Mouse (Mus musculus) midbrain, embryonic 11.5 days (tissue): ENCODE results near the gene Syde2. TPM values are rescaled to one million over a fixed set of nuclear protein-coding genes. Genes with fewer than 3 reads are reported as not detected.
"Not testable (repeated sequence)": the region's sequence is repeated elsewhere in the genome, so short reads cannot be mapped to it uniquely, and the experiment has no call there.

Experiments used
- ATAC-seq: fragments of 200-750 bp; cut with Nextera tagmentation; 2 replicates; pipeline ENCODE4 v1.8.0; 2017; ENCODE audit warnings: moderate TSS enrichment, moderate library complexity; ENCODE audit not compliant: low FRiP score
- DNase-seq: peaks from one replicate; pipeline ENCODE4 v3.0.0; 2015; ENCODE audit warnings: low spot score; ENCODE audit errors: missing footprints
- H3K27ac ChIP-seq: fragments of 300-500 bp; sonication (generic); 2 replicates; pipeline ENCODE4 v1.5.1; 2014; ENCODE audit warnings: low read depth, low read length
- H3K27me3 ChIP-seq: fragments of 300-500 bp; sonication (generic); 2 replicates; pipeline ENCODE4 v1.6.1; 2014; ENCODE audit warnings: mild to moderate bottlenecking, low read length, moderate library complexity, mixed read lengths; ENCODE audit not compliant: control insufficient read depth, insufficient read depth
- H3K36me3 ChIP-seq: fragments of 300-500 bp; sonication (generic); 2 replicates; pipeline ENCODE4 v1.6.1; 2014; ENCODE audit warnings: mild to moderate bottlenecking, low read length, moderate library complexity, mixed read lengths; ENCODE audit not compliant: control insufficient read depth, insufficient read depth
- H3K4me1 ChIP-seq: fragments of 300-500 bp; sonication (generic); 2 replicates; pipeline ENCODE4 v1.6.1; 2014; ENCODE audit warnings: low read length; ENCODE audit not compliant: control insufficient read depth, insufficient read depth
- H3K4me2 ChIP-seq: fragments of 300-500 bp; sonication (generic); 2 replicates; pipeline ENCODE4 v1.6.1; 2014; ENCODE audit warnings: mild to moderate bottlenecking, moderate library complexity
- H3K4me3 ChIP-seq: fragments of 300-500 bp; sonication (generic); 2 replicates; pipeline ENCODE4 v1.5.1; 2014; ENCODE audit warnings: low read depth, low read length
- H3K9ac ChIP-seq: fragments of 300-500 bp; sonication (generic); 2 replicates; pipeline ENCODE4 v1.6.1; 2014; ENCODE audit warnings: low read length
- H3K9me3 ChIP-seq: fragments of 300-500 bp; sonication (generic); 2 replicates; pipeline ENCODE4 v1.6.1; 2016; ENCODE audit warnings: low read length; ENCODE audit not compliant: control insufficient read depth
- WGBS: fragments of 180-500 bp; shearing (Covaris S2); extraction: QIAGEN DNeasy Blood & Tissue Kit; methylation state at CpG from one replicate; pipeline ENCODE4 v1.1.7; 2014; 5-methylcytosine and 5-hydroxymethylcytosine counted together
- polyA plus RNA-seq: library from polyadenylated mRNA; unstranded; fragments of >200 nt; fragmentation: Nextera tagmentation; extraction: Ambion mirVana; gene quantifications from 2 replicates; pipeline ENCODE4 v1.2.1, GENCODE M21; 2014

Gene Syde2
- polyA plus RNA-seq, 1 experiment from 2014 or later: 0.93 TPM

DNA sequence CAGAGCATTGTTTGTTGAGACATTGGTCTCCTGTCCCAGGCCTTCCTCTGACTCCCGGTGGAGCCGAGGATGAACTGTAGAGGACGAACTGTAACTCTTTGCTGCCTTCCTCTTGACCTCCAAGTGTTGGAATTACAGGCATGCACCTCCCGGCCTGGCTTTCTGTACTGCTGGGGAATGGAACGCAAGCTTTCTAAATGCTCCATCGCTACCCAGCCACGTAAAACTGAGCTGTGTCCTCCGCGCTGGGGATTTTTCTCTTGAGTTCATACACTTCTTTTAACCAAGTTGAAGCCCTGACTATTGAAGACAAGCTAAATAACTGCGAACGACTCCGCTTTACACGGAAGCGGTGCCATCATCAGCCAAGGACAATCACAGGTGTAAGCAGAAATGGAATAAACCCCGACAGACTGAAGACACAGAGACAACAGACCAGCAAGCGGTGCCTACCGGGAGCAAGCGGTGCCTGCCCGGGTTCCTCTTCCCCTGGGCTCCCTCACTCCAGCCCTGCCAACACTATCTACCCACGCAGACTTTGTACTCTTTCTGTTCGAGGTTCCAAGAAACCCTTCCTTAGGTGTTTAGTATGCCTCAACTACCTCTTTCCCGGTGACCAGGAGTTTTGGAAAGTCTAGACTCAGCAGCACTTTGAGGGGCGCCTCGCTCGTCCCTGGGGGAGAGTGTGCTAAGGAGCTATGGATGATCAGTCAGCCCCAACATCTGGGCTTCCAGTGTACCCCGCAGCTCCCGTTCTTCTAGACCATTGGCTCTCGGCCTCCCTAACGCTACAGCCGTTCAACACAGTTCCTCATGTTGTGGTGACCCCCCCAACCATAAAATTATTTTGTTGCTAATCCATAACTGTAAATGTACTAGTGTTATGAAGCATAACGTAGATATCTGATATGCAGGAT lies 24.3 kb upstream of the Syde2 start:
- Histone ChIP-seq H3K9me3 (no peaks in the 10 kb centered on the region), H3K9ac (no peak overlapping the region), H3K36me3 (no peaks in the 10 kb centered on the region), H3K4me1 (peaks cover 14% of the 10 kb centered on the region), H3K27ac (no peak overlapping the region), H3K27me3 (peaks cover 19% of the 10 kb centered on the region), H3K4me3 (peak overlapping the region; percentile 13; the same call in 1 of the 2 replicates), H3K4me2 (peak overlapping the region; percentile 41)
- WGBS: 15% methylated on average over 31 of the region's 31 CpGs
- peak; percentile 66 for ATAC-seq
- DNase-seq: peak; percentile 94

DNA sequence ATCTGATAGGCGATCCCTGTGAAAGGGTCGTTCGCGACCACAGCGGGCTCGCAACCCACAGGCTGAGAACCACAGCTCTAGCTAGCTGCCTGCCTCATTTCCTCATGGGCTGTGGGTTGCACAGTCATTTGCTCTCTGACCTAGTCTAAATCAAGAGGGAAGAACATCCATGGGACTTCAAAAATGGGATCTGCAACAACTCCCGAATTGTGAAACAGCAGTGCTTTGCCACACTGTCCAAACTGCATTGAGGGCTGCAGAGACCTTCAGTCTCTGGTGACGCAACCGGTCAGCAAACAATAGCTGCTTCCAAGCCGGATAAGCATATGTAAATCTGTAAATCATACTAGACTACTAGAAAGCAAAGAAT lies 23.7 kb upstream of the Syde2 start:
- DNase-seq: peak; percentile 93

DNA sequence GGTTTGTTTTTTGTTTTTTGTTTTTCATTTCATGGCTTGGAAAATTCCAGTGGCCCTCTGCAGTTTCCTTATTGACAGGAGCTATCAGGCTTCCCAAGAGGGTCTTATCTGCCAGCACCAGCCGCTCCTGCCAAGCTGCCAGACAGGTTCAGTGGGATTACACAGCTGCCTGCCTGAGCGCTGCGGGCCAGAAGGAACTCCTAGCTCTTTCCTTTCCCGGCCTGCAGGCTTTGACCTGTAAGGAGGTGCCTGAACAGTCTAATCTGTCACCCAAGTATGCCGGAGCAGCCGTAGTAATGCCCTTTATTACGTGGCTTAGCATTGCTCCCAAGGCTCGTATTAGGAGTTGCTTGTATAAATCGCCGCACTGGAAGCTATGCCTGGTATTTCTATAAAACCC lies 23.2 kb upstream of the Syde2 start:
- no peaks in the 10 kb centered on the region for H3K9me3 ChIP-seq
- H3K4me2 ChIP-seq: peak overlapping the region; percentile 41
- no peak overlapping the region for H3K4me3 ChIP-seq
- ATAC-seq: peak; percentile 79
- WGBS: 9% methylated on average over 10 of the region's 10 CpGs
- H3K9ac ChIP-seq: no peak overlapping the region; the same call in 1 of the 2 replicates
- H3K27me3 ChIP-seq: peaks cover 19% of the 10 kb centered on the region
- peak; percentile 93 for DNase-seq
- H3K4me1 ChIP-seq: peaks cover 14% of the 10 kb centered on the region
- no peak overlapping the region for H3K27ac ChIP-seq
- no peaks in the 10 kb centered on the region for H3K36me3 ChIP-seq

More for the DNA sequence above, 23.7 kb upstream of the Syde2 start:
- ATAC-seq: peak; percentile 84
- peaks cover 19% of the 10 kb centered on the region for H3K27me3 ChIP-seq
- no peaks in the 10 kb centered on the region for H3K36me3 ChIP-seq
- H3K4me1 ChIP-seq: peaks cover 14% of the 10 kb centered on the region
- H3K4me3 ChIP-seq: peak overlapping the region; percentile 13; the same call in 1 of the 2 replicates
- H3K4me2 ChIP-seq: peak overlapping the region; percentile 41
- 12% methylated on average over 10 of the region's 10 CpGs for WGBS
- H3K27ac ChIP-seq: no peak overlapping the region
- H3K9me3 ChIP-seq: no peaks in the 10 kb centered on the region
- H3K9ac ChIP-seq: no peak overlapping the region

DNA sequence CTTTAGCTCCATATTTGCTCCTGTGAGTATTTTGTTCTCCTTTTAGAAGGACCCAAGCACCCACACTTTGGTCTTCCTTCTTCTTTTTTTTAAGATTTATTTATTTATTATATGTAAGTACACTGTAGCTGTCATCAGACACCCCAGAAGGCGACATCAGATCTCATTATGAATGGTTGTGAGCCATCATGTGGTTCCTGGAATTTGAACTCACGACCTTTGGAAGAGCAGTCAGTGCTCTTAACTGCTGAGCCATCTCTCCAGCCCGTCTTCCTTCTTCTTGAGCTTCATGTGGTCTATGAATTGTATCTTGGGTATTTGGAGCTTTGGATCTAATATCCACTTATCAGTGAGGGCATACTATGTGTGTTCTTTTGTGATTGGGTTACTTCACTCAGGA lies 22.1 kb upstream of the Syde2 start:
- WGBS: 79% methylated on average over 3 of the region's 3 CpGs
- not testable (repeated sequence) for ATAC-seq, H3K36me3 ChIP-seq, H3K27ac ChIP-seq, H3K9me3 ChIP-seq, H3K4me2 ChIP-seq, H3K9ac ChIP-seq, H3K4me3 ChIP-seq, DNase-seq
- peaks cover 14% of the 10 kb centered on the region for H3K4me1 ChIP-seq
- H3K27me3 ChIP-seq: peaks cover 19% of the 10 kb centered on the region

- ATAC-seq: no peak
- H3K4me3 ChIP-seq: no peak overlapping the region
- WGBS: 95% methylated on average over 5 of the region's 5 CpGs
- DNase-seq: no peak
- H3K4me2 ChIP-seq: no peak overlapping the region
- no peaks in the 10 kb centered on the region for H3K36me3 ChIP-seq
- H3K9ac ChIP-seq: no peak overlapping the region
- peaks cover 14% of the 10 kb centered on the region for H3K4me1 ChIP-seq
- no peaks in the 10 kb centered on the region for H3K9me3 ChIP-seq
- peaks cover 17% of the 10 kb centered on the region for H3K27me3 ChIP-seq
- H3K27ac ChIP-seq: no peak overlapping the region
Observed at GRCm38 (mm10) chr3:145966806-145967205, 20.9 kb upstream of the Syde2 start.

DNA sequence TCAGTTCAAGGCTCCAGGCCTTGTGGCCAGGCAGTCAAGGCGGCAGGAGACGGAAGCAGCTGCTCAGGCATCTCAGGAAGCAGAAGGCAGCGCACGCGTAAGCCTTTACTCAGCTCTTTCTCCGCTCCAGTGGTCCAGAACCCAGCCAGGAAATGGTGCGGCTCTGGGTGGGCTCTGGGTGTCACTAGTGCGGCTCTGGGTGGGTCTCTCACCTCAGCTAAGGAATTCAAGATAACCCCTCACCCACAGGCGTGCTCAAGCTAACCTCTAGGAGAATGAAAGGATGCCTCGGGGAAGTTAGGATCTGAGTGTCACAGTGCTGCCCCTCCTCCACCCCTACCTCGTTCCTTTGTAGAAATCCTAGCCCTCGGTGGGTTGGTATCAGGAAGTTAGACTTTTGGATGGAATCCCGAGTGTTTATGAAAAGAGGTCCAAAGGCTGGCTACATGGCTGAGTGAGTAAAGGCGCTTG lies 18.6 kb upstream of the Syde2 start:
- peaks cover 6% of the 10 kb centered on the region for H3K4me1 ChIP-seq

GRCm38 (mm10) chr3:145971501-145971900 lies 16.2 kb upstream of the Syde2 start:
- no peaks in the 10 kb centered on the region for H3K27me3 ChIP-seq
- H3K4me3 ChIP-seq: no peak overlapping the region
- H3K9me3 ChIP-seq: peaks cover 7% of the 10 kb centered on the region; the same call in 1 of the 2 replicates
- no peak overlapping the region for H3K27ac ChIP-seq
- no peaks in the 10 kb centered on the region for H3K4me1 ChIP-seq
- H3K4me2 ChIP-seq: no peak overlapping the region
- ATAC-seq (no peak), DNase-seq (no peak)
- WGBS: 55% methylated on average over 10 of the region's 10 CpGs
- no peaks in the 10 kb centered on the region for H3K36me3 ChIP-seq
- H3K9ac ChIP-seq: no peak overlapping the region

More for the DNA sequence above, 18.6 kb upstream of the Syde2 start:
- no peak overlapping the region for H3K9ac ChIP-seq
- no peak overlapping the region for H3K27ac ChIP-seq
- 54% methylated on average over 14 of the region's 14 CpGs for WGBS
- no peaks in the 10 kb centered on the region; the same call in 1 of the 2 replicates for H3K27me3 ChIP-seq
- peaks cover 3% of the 10 kb centered on the region; the same call in 1 of the 2 replicates for H3K9me3 ChIP-seq
- H3K4me2 ChIP-seq: no peak overlapping the region
- DNase-seq (no peak), ATAC-seq (0 out of 2 replicates have a peak, but pooled peaks have one; percentile 14)
- H3K36me3 ChIP-seq: no peaks in the 10 kb centered on the region
- H3K4me3 ChIP-seq: no peak overlapping the region

DNA sequence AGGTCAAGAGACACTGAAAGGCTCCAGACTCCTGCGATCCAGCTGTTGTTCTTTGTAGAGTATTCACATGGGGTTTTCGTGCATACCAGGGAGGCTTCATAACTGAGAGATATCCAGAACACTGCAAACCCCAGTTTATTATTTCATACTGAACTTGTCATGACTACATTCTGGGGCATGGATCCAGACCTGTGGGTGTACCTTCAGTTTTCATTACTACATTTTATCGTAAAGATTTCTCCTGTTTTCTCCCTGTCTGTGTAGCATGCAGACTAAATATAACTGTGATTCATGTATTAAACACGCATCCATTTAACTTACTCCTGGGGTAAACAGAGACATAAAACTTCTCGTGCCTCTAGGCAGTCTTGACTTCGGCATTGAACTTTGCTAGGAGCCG lies 12.7 kb upstream of the Syde2 start:
- Histone ChIP-seq H3K9me3 (peaks cover 9% of the 10 kb centered on the region; the same call in 1 of the 2 replicates), H3K36me3 (no peaks in the 10 kb centered on the region), H3K4me1 (no peaks in the 10 kb centered on the region), H3K27me3 (no peaks in the 10 kb centered on the region), H3K27ac (no peak overlapping the region), H3K4me3 (no peak overlapping the region), H3K4me2 (no peak overlapping the region), H3K9ac (no peak overlapping the region)
- ATAC-seq (no peak), DNase-seq (no peak)
- WGBS: 93% methylated on average over 7 of the region's 7 CpGs

- Histone ChIP-seq H3K4me3 (no peak overlapping the region), H3K27ac (no peak overlapping the region), H3K9ac (no peak overlapping the region), H3K27me3 (peaks cover 31% of the 10 kb centered on the region), H3K9me3 (no peaks in the 10 kb centered on the region), H3K4me1 (peaks cover 11% of the 10 kb centered on the region), H3K36me3 (no peaks in the 10 kb centered on the region), H3K4me2 (no peak overlapping the region)
- no peak for ATAC-seq
- WGBS: 91% methylated on average over 7 of the region's 7 CpGs
- no peak for DNase-seq
Observed at GRCm38 (mm10) chr3:145985333-145985925, 2.2 kb upstream of the Syde2 start.
